Mouse (Mus musculus): ENCODE measurements around the gene Col13a1. TPM values are rescaled to one million over a fixed set of nuclear protein-coding genes. Genes with fewer than 3 reads are reported as not detected.
A peak's percentile ranks its signal among the peaks of the same experiment; 100 is the strongest.

Gene Col13a1
- total RNA-seq, 2 experiments from 2014 or later: 4.8 to 7.2 TPM

- peak in 1 of 2 experiments; percentile 27 for DNase-seq (ENCODE audit: low spot score in 2 of 2)
Measured at GRCm38 (mm10) chr10:61909004-61909403, 69.9 kb downstream of the Col13a1 start.

GRCm38 (mm10) chr10:61906226-61906625 is 72.7 kb downstream of the Col13a1 start:
- peak in 1 of 2 experiments; percentile 27 for DNase-seq (ENCODE audit: low spot score in 2 of 2)

GRCm38 (mm10) chr10:61905308-61905707 is 73.6 kb downstream of the Col13a1 start:
- no peak for DNase-seq (ENCODE audit: low spot score in 2 of 2)

GRCm38 (mm10) chr10:61898116-61898515 is 80.8 kb downstream of the Col13a1 start:
- DNase-seq (ENCODE audit: low spot score in 2 of 2): no peak

GRCm38 (mm10) chr10:61894564-61894963 is 84.3 kb downstream of the Col13a1 start:
- no peak for DNase-seq (ENCODE audit: low spot score in 2 of 2)

GRCm38 (mm10) chr10:61891138-61891537 is 87.8 kb downstream of the Col13a1 start:
- DNase-seq (ENCODE audit: low spot score in 2 of 2): no peak

- no peak for DNase-seq (ENCODE audit: low spot score in 2 of 2)
Measured at GRCm38 (mm10) chr10:61890294-61890693, 88.6 kb downstream of the Col13a1 start.

GRCm38 (mm10) chr10:61879427-61879826 is 99.5 kb downstream of the Col13a1 start:
- DNase-seq (ENCODE audit: low spot score in 2 of 2): no peak

- peak; percentile 65 to 82 for DNase-seq (ENCODE audit: low spot score in 2 of 2)
Measured at GRCm38 (mm10) chr10:61877787-61878186, 101.1 kb downstream of the Col13a1 start.

- no peak for DNase-seq (ENCODE audit: low spot score in 2 of 2)
Measured at GRCm38 (mm10) chr10:61869796-61870195, 109.1 kb downstream of the Col13a1 start.

GRCm38 (mm10) chr10:61866045-61866580 is 112.8 kb downstream of the Col13a1 start:
- no peak for DNase-seq (ENCODE audit: low spot score in 2 of 2)

- no peak for DNase-seq (ENCODE audit: low spot score in 2 of 2)
Measured at GRCm38 (mm10) chr10:61859451-61859850, 119.5 kb downstream of the Col13a1 start.

GRCm38 (mm10) chr10:61855139-61855675 is 123.7 kb downstream of the Col13a1 start:
- DNase-seq (ENCODE audit: low spot score in 2 of 2): no peak

GRCm38 (mm10) chr10:61852824-61853223 is 126.1 kb downstream of the Col13a1 start:
- no peak for DNase-seq (ENCODE audit: low spot score in 2 of 2)

GRCm38 (mm10) chr10:61848553-61848952 is 130.4 kb downstream of the Col13a1 start:
- DNase-seq (ENCODE audit: low spot score in 2 of 2): no peak

- DNase-seq (ENCODE audit: low spot score in 2 of 2): no peak
Measured at GRCm38 (mm10) chr10:61845476-61845875, 133.4 kb downstream of the Col13a1 start.

- DNase-seq (ENCODE audit: low spot score in 2 of 2): no peak
Measured at GRCm38 (mm10) chr10:61844475-61844874, 134.4 kb downstream of the Col13a1 start.

GRCm38 (mm10) chr10:61842261-61842660 is 136.6 kb downstream of the Col13a1 start:
- no peak for DNase-seq (ENCODE audit: low spot score in 2 of 2)

GRCm38 (mm10) chr10:61839326-61839725 is 139.6 kb downstream of the Col13a1 start:
- no peak for DNase-seq (ENCODE audit: low spot score in 2 of 2)

- DNase-seq (ENCODE audit: low spot score in 2 of 2): peak in 1 of 2 experiments; percentile 47
Measured at GRCm38 (mm10) chr10:61838769-61839168, 140.1 kb downstream of the Col13a1 start.

GRCm38 (mm10) chr10:61837286-61837685 is 141.6 kb downstream of the Col13a1 start:
- DNase-seq (ENCODE audit: low spot score in 2 of 2): no peak

GRCm38 (mm10) chr10:61834288-61834687 is 144.6 kb downstream of the Col13a1 start:
- no peak for DNase-seq (ENCODE audit: low spot score in 2 of 2)

GRCm38 (mm10) chr10:61832713-61833112 is 146.2 kb downstream of the Col13a1 start:
- DNase-seq (ENCODE audit: low spot score in 2 of 2): no peak
